ENCODE assay signal across 9 mouse cellular contexts in genomic region chr7:99699709-99700151, GRCm38 (mm10). TPM values are rescaled to one million over a fixed set of nuclear protein-coding genes. Genes with fewer than 3 reads are reported as not detected.
A peak's percentile ranks its signal among the peaks of the same experiment; 100 is the strongest.
DNase-seq lines count a peak whose midpoint lies in the region; ATAC-seq and TF ChIP-seq lines count a peak whose summit lies in the region.
"Had no signal": no experiment of that assay in that cellular context is flagged by ENCODE, and none has a peak within 500 bp of the region (broad histone marks: within the 10 kb centered on the region; RNA-seq: fewer than 3 reads in every experiment).

No protein-coding gene starts in this region.

- no peaks in the 10 kb centered on the region for H3K4me1 ChIP-seq in forebrain, postnatal 0 days (ENCODE audit: insufficient read depth)
- no peaks in the 10 kb centered on the region for H3K4me1 ChIP-seq in forebrain, embryonic 14.5 days (ENCODE audit: control insufficient read depth, insufficient read depth, low read length)
- peaks cover 20% of the 10 kb centered on the region; the same call in 1 of the 2 replicates for H3K4me1 ChIP-seq in liver, adult 2 months (ENCODE audit: control insufficient read depth, insufficient read depth, low read length)
- H3K4me1 ChIP-seq in liver, embryonic 11.5 days (replicated peaks; ENCODE audit: control insufficient read depth, insufficient read depth, low read length): no peaks in the 10 kb centered on the region; the same call in 1 of the 2 replicates
- H3K4me1 ChIP-seq in hindbrain, postnatal 0 days (ENCODE audit: insufficient read depth, low read length): peaks cover 2% of the 10 kb centered on the region; the same call in 1 of the 2 replicates

- WGBS in forebrain, postnatal 0 days: 60% methylated on average over 3 of the region's 3 CpGs
- 89% methylated on average over 3 of the region's 3 CpGs for WGBS in forebrain, embryonic 14.5 days
- WGBS in liver, adult 2 months: 47% methylated on average over 3 of the region's 3 CpGs
- WGBS in liver, embryonic 11.5 days: 73% methylated on average over 3 of the region's 3 CpGs
- WGBS in hindbrain, postnatal 0 days: 68% methylated on average over 3 of the region's 3 CpGs

- H3K27ac ChIP-seq in forebrain, postnatal 0 days (ENCODE audit: low read depth, low read length): peak overlapping the region; percentile 35; the same call in 1 of the 2 replicates
- H3K27ac ChIP-seq in forebrain, embryonic 14.5 days (ENCODE audit: low read depth, low read length): no peak overlapping the region
- H3K27ac ChIP-seq in liver, adult 2 months (replicated peaks; ENCODE audit: insufficient read depth, low read depth, low read length): peak overlapping the region; percentile 14; the same call in 1 of the 2 replicates
- no peak overlapping the region for H3K27ac ChIP-seq in liver, embryonic 11.5 days (ENCODE audit: low read depth, low read length)
- H3K27ac ChIP-seq in hindbrain, postnatal 0 days: peak overlapping the region; percentile 52
- H3K27ac ChIP-seq: heart, embryonic 13.5 days had no signal

- H3K4me2 ChIP-seq in forebrain, postnatal 0 days (ENCODE audit: low read depth): no peak overlapping the region
- H3K4me2 ChIP-seq in forebrain, embryonic 14.5 days (ENCODE audit: low read length): no peak overlapping the region
- no peak overlapping the region for H3K4me2 ChIP-seq in liver, embryonic 11.5 days
- no peak overlapping the region for H3K4me2 ChIP-seq in hindbrain, postnatal 0 days (ENCODE audit: low read depth, low read length)
- H3K4me2 ChIP-seq: heart, embryonic 13.5 days had no signal

- H3K4me3 ChIP-seq in forebrain, postnatal 0 days (ENCODE audit: low read depth, low read length): no peak overlapping the region
- H3K4me3 ChIP-seq in forebrain, embryonic 14.5 days (ENCODE audit: low read depth, low read length): no peak overlapping the region
- no peak overlapping the region for H3K4me3 ChIP-seq in liver, adult 2 months (ENCODE audit: insufficient read depth, low read depth, low read length)
- no peak overlapping the region for H3K4me3 ChIP-seq in liver, embryonic 11.5 days (ENCODE audit: low read depth, low read length)
- no peak overlapping the region for H3K4me3 ChIP-seq in hindbrain, postnatal 0 days (ENCODE audit: low read length)
- H3K4me3 ChIP-seq: heart, embryonic 13.5 days had no signal

- H3K36me3 ChIP-seq in forebrain, postnatal 0 days (ENCODE audit: insufficient read depth): no peaks in the 10 kb centered on the region
- no peaks in the 10 kb centered on the region for H3K36me3 ChIP-seq in forebrain, embryonic 14.5 days (ENCODE audit: control insufficient read depth, insufficient read depth, low read length)
- H3K36me3 ChIP-seq in liver, adult 2 months (ENCODE audit: control insufficient read depth, insufficient read depth, low read length): no peaks in the 10 kb centered on the region
- no peaks in the 10 kb centered on the region for H3K36me3 ChIP-seq in liver, embryonic 11.5 days (ENCODE audit: control insufficient read depth, insufficient read depth, low read length)
- H3K36me3 ChIP-seq in hindbrain, postnatal 0 days (ENCODE audit: insufficient read depth, low read length): no peaks in the 10 kb centered on the region
- H3K36me3 ChIP-seq: heart, embryonic 13.5 days had no signal

- H3K9ac ChIP-seq in forebrain, postnatal 0 days: no peak overlapping the region
- H3K9ac ChIP-seq in forebrain, embryonic 14.5 days (ENCODE audit: low read length): no peak overlapping the region
- H3K9ac ChIP-seq in liver, adult 2 months (ENCODE audit: low read depth, low read length): no peak overlapping the region
- H3K9ac ChIP-seq in liver, embryonic 11.5 days (ENCODE audit: low read depth, low read length): no peak overlapping the region
- no peak overlapping the region for H3K9ac ChIP-seq in hindbrain, postnatal 0 days (replicated peaks; ENCODE audit: low read length)
- H3K9ac ChIP-seq: heart, embryonic 13.5 days had no signal

- TF ChIP-seq POLR2A in liver, adult 2 months (IDR thresholded peaks at IDR 0.05; ENCODE audit: extremely low read depth, insufficient read depth, low read length): no peak

- H3K27me3 ChIP-seq in forebrain, postnatal 0 days (ENCODE audit: insufficient read depth, low read length): no peaks in the 10 kb centered on the region
- H3K27me3 ChIP-seq in forebrain, embryonic 14.5 days (replicated peaks; ENCODE audit: control insufficient read depth, insufficient read depth, low read length): no peaks in the 10 kb centered on the region
- H3K27me3 ChIP-seq in liver, adult 2 months (ENCODE audit: control insufficient read depth, insufficient read depth, low read length): no peaks in the 10 kb centered on the region
- no peaks in the 10 kb centered on the region for H3K27me3 ChIP-seq in liver, embryonic 11.5 days (replicated peaks; ENCODE audit: control insufficient read depth, insufficient read depth, low read length)
- H3K27me3 ChIP-seq in hindbrain, postnatal 0 days (ENCODE audit: insufficient read depth, low read length): no peaks in the 10 kb centered on the region

- DNase-seq in forebrain, postnatal 0 days: peak; percentile 14
- DNase-seq in forebrain, embryonic 14.5 days (ENCODE audit: low spot score): no peak
- DNase-seq in liver, adult 2 months (ENCODE audit: extremely low read depth, low read depth, low spot score): peak; percentile 65
- no peak for DNase-seq in liver, embryonic 11.5 days (ENCODE audit: low spot score)
- peak; percentile 32 for DNase-seq in hindbrain, postnatal 0 days (ENCODE audit: low spot score)
- peak; percentile 64 for DNase-seq in skeletal muscle tissue, adult 2 months (ENCODE audit: low read depth, low spot score)
- DNase-seq in urinary bladder, adult 18-20 months (ENCODE audit: low spot score in 2 of 2): no peak
- DNase-seq in thymus, postnatal 10 days (ENCODE audit: low spot score in 2 of 2): no peak

- no peak for TF ChIP-seq CTCF in forebrain, postnatal 0 days (IDR thresholded peaks at IDR 0.05; ENCODE audit: low read depth)
- TF ChIP-seq CTCF in liver, adult 2 months (IDR thresholded peaks at IDR 0.05; ENCODE audit: low read depth, low read length): no peak
- TF ChIP-seq CTCF in hindbrain, postnatal 0 days (IDR thresholded peaks at IDR 0.05; ENCODE audit: low read depth): no peak

- H3K9me3 ChIP-seq in forebrain, postnatal 0 days (ENCODE audit: low read length): no peaks in the 10 kb centered on the region
- H3K9me3 ChIP-seq in forebrain, embryonic 14.5 days (replicated peaks; ENCODE audit: control insufficient read depth, low read length): no peaks in the 10 kb centered on the region
- H3K9me3 ChIP-seq in liver, embryonic 11.5 days (ENCODE audit: control insufficient read depth, low read length): no peaks in the 10 kb centered on the region
- no peaks in the 10 kb centered on the region for H3K9me3 ChIP-seq in hindbrain, postnatal 0 days (ENCODE audit: low read length)
- H3K9me3 ChIP-seq: heart, embryonic 13.5 days had no signal

- no peaks in the 10 kb centered on the region for H3K79me2 ChIP-seq in liver, adult 2 months (ENCODE audit: control insufficient read depth, insufficient read depth, low read length)

- no peak for ATAC-seq in forebrain, postnatal 0 days
- ATAC-seq in forebrain, embryonic 14.5 days: no peak
- no peak for ATAC-seq in liver, embryonic 11.5 days (replicated peaks; ENCODE audit: low FRiP score)
- ATAC-seq in hindbrain, postnatal 0 days: no peak

RNA-seq across cellular contexts. Expression of gene Slco2b1, which starts 11.4 kb away (rescaled TPM):
- 10.8 and 10.9 TPM in 2 replicates for total RNA-seq in forebrain, postnatal 0 days (2014; rRNA removed)
- polyA plus RNA-seq in forebrain, postnatal 0 days (2015; fragmentation: Nextera tagmentation; extraction: Ambion mirVana): 5.9 and 6.7 TPM in 2 replicates
- 3.4 and 4.9 TPM in 2 replicates for polyA plus RNA-seq in forebrain, embryonic 14.5 days (2014; fragmentation: Nextera tagmentation; extraction: Ambion mirVana)
- total RNA-seq in liver, adult 2 months (2014; rRNA removed): 107 and 115 TPM in 2 replicates
- polyA plus RNA-seq in liver, adult 2 months (2012; rRNA removed): 134 and 139 TPM in 2 replicates
- 0.34 and 0.97 TPM in 2 replicates for polyA plus RNA-seq in liver, embryonic 11.5 days (2014; fragmentation: Nextera tagmentation; extraction: Ambion mirVana)
- 14.3 and 16.5 TPM in 2 replicates for total RNA-seq in hindbrain, postnatal 0 days (2014; rRNA removed)
- 6.8 and 7.0 TPM in 2 replicates for polyA plus RNA-seq in hindbrain, postnatal 0 days (2015; fragmentation: Nextera tagmentation; extraction: Ambion mirVana)

RNA-seq across cellular contexts. Expression of gene Olfr520, which starts 30.3 kb away (rescaled TPM):
- not detected in 2 replicates for total RNA-seq in forebrain, postnatal 0 days (2014; rRNA removed)
- not detected in 2 replicates for polyA plus RNA-seq in forebrain, postnatal 0 days (2015; fragmentation: Nextera tagmentation; extraction: Ambion mirVana)
- not detected in 2 replicates for polyA plus RNA-seq in forebrain, embryonic 14.5 days (2014; fragmentation: Nextera tagmentation; extraction: Ambion mirVana)
- total RNA-seq in liver, adult 2 months (2014; rRNA removed): not detected in 2 replicates
- not detected in 2 replicates for polyA plus RNA-seq in liver, adult 2 months (2012; rRNA removed)
- not detected in 2 replicates for polyA plus RNA-seq in liver, embryonic 11.5 days (2014; fragmentation: Nextera tagmentation; extraction: Ambion mirVana)
- not detected in 2 replicates for total RNA-seq in hindbrain, postnatal 0 days (2014; rRNA removed)
- polyA plus RNA-seq in hindbrain, postnatal 0 days (2015; fragmentation: Nextera tagmentation; extraction: Ambion mirVana): not detected in 2 replicates
- polyA plus RNA-seq: heart, embryonic 13.5 days had no signal

Comparison
In these comparisons a context has a peak if more than half of its experiments do, and no peak if none do; other contexts are left out.
1. DNase-seq: peak in forebrain, postnatal 0 days (single experiment), liver, adult 2 months (single experiment), hindbrain, postnatal 0 days (single experiment) and skeletal muscle tissue, adult 2 months (single experiment); none in forebrain, embryonic 14.5 days (single experiment), liver, embryonic 11.5 days (single experiment), urinary bladder, adult 18-20 months (0 of 2) and thymus, postnatal 10 days (0 of 2).
2. H3K27ac ChIP-seq: peak in forebrain, postnatal 0 days (single experiment), liver, adult 2 months (single experiment) and hindbrain, postnatal 0 days (single experiment); none in forebrain, embryonic 14.5 days (single experiment) and liver, embryonic 11.5 days (single experiment).
3. RNA of gene Slco2b1, which starts 11.4 kb away (polyA plus RNA-seq): 134 to 139 TPM in liver, adult 2 months; 6.8 to 7.0 TPM in hindbrain, postnatal 0 days, 5.9 to 6.7 TPM in forebrain, postnatal 0 days, 3.4 to 4.9 TPM in forebrain, embryonic 14.5 days and 0.34 to 0.97 TPM in liver, embryonic 11.5 days; every median in the first group is over 10 times any median in the second.